Mouse (Mus musculus): ENCODE results near the gene Arx.

Gene Arx

GRCm38 (mm10) chrX:93286291-93286893 lies at the start of gene Arx:
Gene Arx, plus strand, starts transcription at chrX:93286445.
- DNase-seq = peak; percentile 25

GRCm38 (mm10) chrX:93251329-93251728 lies 34.9 kb upstream of the Arx start:
- no peak for DNase-seq

- DNase-seq = no peak
These were observed 10.6 kb upstream of the Arx start for GRCm38 (mm10) chrX:93275689-93276088.

GRCm38 (mm10) chrX:93279940-93280339 lies 6.3 kb upstream of the Arx start:
- no peak for DNase-seq

- DNase-seq = peak; percentile 56
These were observed 5.1 kb upstream of the Arx start for GRCm38 (mm10) chrX:93281028-93281723.

- DNase-seq = no peak
These were observed 4.5 kb upstream of the Arx start for GRCm38 (mm10) chrX:93281756-93282155.

- DNase-seq = no peak
These were observed 1.2 kb upstream of the Arx start for GRCm38 (mm10) chrX:93285091-93285490.

GRCm38 (mm10) chrX:93288339-93288738 lies 2.1 kb downstream of the Arx start:
- no peak for DNase-seq

- no peak for DNase-seq
These were observed 2.8 kb downstream of the Arx start for GRCm38 (mm10) chrX:93289076-93289475.

GRCm38 (mm10) chrX:93289851-93290380 lies 3.7 kb downstream of the Arx start:
- DNase-seq = no peak

GRCm38 (mm10) chrX:93292031-93292430 lies 5.8 kb downstream of the Arx start:
- no peak for DNase-seq

- DNase-seq = no peak
These were observed 8.7 kb downstream of the Arx start for GRCm38 (mm10) chrX:93294736-93295490.

GRCm38 (mm10) chrX:93295819-93296218 lies 9.6 kb downstream of the Arx start:
- no peak for DNase-seq

- no peak for DNase-seq
These were observed 10.8 kb downstream of the Arx start for GRCm38 (mm10) chrX:93297001-93297441.

- DNase-seq = no peak
These were observed 12.9 kb downstream of the Arx start for GRCm38 (mm10) chrX:93299046-93299626.

GRCm38 (mm10) chrX:93299771-93300170 lies 13.5 kb downstream of the Arx start:
- DNase-seq = no peak

- no peak for DNase-seq
These were observed 14.1 kb downstream of the Arx start for GRCm38 (mm10) chrX:93300183-93300815.

- no peak for DNase-seq
These were observed 15.6 kb downstream of the Arx start for GRCm38 (mm10) chrX:93301798-93302197.

- DNase-seq = no peak
These were observed 19.5 kb downstream of the Arx start for GRCm38 (mm10) chrX:93305780-93306179.

- DNase-seq = no peak
These were observed 31.3 kb downstream of the Arx start for GRCm38 (mm10) chrX:93317577-93317976.

- DNase-seq = no peak
These were observed 33.7 kb downstream of the Arx start for GRCm38 (mm10) chrX:93319979-93320378.

- DNase-seq = no peak
These were observed 35.1 kb downstream of the Arx start for GRCm38 (mm10) chrX:93321336-93321735.
